Mouse (Mus musculus) large intestine, adult 2 months (tissue): ENCODE measurements around the gene Ube2v1. TPM values are rescaled to one million over a fixed set of nuclear protein-coding genes. Genes with fewer than 3 reads are reported as not detected.

ENCODE experiments used
- DNase-seq: peaks from one replicate; pipeline ENCODE4 v3.0.0-alpha.2; 2012; ENCODE audit warnings: low read depth, low spot score
- WGBS: fragments of 180-500 bp; shearing (Covaris S2); methylation state at CpG from one replicate; pipeline ENCODE4 v1.1.7; 2018; 5-methylcytosine and 5-hydroxymethylcytosine counted together
- polyA plus RNA-seq: library from polyadenylated mRNA; depleted of rRNA; stranded (reverse); fragments of >200 nt; gene quantifications from 2 replicates; pipeline ENCODE4 v1.2.3, GENCODE M21; 2012; rRNA removed

Gene Ube2v1
- 102 and 107 TPM in 2 replicates for polyA plus RNA-seq

DNA sequence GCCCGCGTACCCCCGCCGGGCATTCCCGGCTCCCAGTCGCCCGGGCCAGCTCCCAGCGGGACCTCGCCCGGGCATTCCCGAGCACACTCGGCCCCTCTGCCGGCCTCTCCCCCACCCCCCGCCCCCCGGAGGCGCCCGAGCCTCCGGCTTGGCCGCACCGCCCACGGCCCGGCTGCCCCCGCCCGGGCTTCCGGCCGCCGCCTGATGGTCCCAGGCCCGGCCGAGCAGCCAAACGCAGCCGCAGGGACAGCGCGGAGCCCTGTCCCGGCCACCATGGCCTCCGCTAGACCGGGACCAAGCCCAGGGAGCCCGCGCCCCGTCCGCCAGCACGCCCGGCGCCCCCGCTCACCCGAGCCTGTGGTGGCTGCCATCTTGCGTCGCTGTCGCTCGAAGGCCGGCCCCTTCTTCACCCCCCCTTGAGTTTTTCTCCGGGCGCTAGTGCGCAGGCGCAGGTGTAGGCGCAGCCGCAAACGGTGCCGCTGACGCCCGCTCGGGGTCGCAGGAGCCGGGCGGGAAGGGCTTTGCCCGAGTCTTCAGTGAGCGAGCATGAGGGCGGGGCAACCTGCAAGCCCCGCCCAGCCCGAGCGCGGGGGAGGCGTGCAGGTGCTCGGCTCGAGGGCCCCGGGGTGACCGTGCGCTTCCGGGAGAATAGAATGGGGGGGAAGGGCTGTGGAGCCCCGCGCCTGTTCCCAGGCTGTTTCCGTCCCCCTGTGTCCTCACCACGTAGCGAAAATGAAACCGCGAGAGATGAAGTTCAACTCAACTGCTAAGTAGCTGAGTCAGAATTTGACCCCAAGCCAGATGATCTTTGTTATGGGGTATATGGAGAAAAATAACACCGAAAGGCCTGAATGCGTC is at the start of gene Ube2v1:
Gene Ube2v1, minus strand, starts transcription at position 505 of the 858 bp plus-strand sequence.
- DNase-seq: peak; percentile 85
- WGBS: 2% methylated on average over 82 of the region's 87 CpGs

DNA sequence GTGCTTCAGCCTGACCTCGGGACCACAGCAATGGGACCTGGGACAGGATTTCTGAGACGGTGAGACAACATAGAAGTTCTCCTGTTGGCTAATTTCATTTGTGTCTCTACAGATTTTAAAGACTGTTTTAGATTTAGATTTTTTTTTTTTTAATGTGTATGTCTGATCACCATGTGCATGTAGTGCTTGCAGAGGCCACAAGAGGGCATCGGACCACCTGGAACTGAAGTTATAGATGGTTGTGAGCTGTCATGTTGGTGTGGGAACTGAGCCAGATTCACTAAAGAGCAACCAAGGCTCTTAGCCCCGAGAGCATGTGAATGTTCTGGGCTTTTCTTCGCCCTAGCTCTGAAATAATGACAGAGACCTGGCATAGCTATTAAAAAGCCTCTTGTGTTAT is 48.8 kb upstream of the Ube2v1 start:
- 54% methylated on average over 5 of the region's 5 CpGs for WGBS
- DNase-seq: no peak

GRCm38 (mm10) chr2:167679902-167680430 is 48.1 kb upstream of the Ube2v1 start:
- WGBS: 2% methylated on average over 13 of the region's 13 CpGs
- DNase-seq: no peak

DNA sequence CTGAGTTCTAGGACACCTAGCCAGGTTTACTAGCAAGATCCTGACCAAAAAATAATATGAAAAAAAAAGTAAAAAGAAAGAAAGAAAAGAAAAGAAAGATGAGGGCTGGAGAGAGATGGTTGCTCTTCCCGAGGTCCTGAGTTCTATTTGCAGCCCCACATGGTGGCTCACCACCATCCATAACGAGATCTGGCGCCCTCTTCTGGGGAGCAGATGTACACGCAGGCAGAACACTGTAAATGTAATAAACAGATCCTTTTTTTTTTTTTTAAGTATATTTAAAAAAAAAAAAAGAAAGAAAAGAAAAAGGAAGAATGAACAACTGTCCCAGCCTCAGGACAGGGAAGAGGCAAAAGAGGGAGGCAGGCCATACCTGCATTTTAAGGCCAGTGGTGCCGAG is 46.7 kb upstream of the Ube2v1 start:
- DNase-seq: no peak
- 60% methylated on average over 5 of the region's 5 CpGs for WGBS

GRCm38 (mm10) chr2:167675120-167675909 is 43.4 kb upstream of the Ube2v1 start:
- no peak for DNase-seq
- WGBS: 43% methylated on average over 14 of the region's 14 CpGs

GRCm38 (mm10) chr2:167672212-167672685 is 40.4 kb upstream of the Ube2v1 start:
- 39% methylated on average over 13 of the region's 13 CpGs for WGBS

GRCm38 (mm10) chr2:167671101-167671633 is 39.3 kb upstream of the Ube2v1 start:
- DNase-seq: peak; percentile 84
- 40% methylated on average over 5 of the region's 5 CpGs for WGBS

More at GRCm38 (mm10) chr2:167672212-167672685, 40.4 kb upstream of the Ube2v1 start:
- DNase-seq: no peak

GRCm38 (mm10) chr2:167669398-167669797 is 37.5 kb upstream of the Ube2v1 start:
- DNase-seq: no peak
- WGBS: 32% methylated on average over 4 of the region's 4 CpGs

GRCm38 (mm10) chr2:167668426-167668825 is 36.5 kb upstream of the Ube2v1 start:
- no peak for DNase-seq
- WGBS: 90% methylated on average over 5 of the region's 5 CpGs

- no peak for DNase-seq
- WGBS: 75% methylated on average over 18 of the region's 18 CpGs
Measured at GRCm38 (mm10) chr2:167665972-167666713, 34.2 kb upstream of the Ube2v1 start.

DNA sequence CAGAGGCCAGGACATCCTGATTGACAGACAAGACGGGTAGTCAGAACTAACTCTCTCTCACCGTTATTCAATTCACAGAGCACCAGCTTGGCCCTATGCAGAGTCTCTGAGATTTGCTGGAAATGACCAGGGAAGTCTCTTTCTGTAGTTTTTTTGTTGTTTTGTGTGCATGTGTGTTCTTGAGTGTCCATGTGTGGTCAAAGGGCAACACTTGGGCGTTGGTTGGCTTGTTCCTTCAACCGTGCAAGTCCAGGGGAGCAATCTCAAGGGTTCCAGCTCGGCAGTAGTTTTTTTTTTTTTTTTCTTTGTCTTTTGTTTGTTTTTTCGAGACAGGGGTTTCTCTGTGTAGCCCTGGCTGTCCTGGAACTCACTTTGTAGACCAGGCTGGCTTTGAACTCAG is 30.8 kb upstream of the Ube2v1 start:
- 55% methylated on average over 6 of the region's 6 CpGs for WGBS
- no peak for DNase-seq

GRCm38 (mm10) chr2:167661270-167662203 is 29.6 kb upstream of the Ube2v1 start, which contains the start of gene Gm20431:
Gene Gm20431 (minus strand): TSS chr2:167661496.
- under 1% methylated on average over 110 of the region's 110 CpGs for WGBS
- DNase-seq: no peak

DNA sequence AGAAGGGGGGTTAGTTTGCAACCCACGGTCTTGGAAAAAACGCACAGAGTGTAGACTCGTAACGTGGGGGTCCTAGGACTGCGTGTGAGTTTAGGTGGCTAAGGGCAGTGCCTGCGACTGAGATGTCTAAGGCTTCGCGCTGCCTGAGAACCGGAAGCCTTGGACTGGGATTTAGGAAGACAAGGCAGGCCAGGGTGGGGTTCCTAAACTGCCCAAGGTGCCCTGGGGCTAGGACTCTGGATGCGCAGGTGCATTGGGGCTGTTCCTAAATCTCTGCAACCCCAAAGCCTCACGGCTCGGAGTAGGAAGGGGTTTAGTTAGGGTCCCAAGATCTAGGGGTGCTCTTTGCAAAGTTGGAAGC is 28.7 kb upstream of the Ube2v1 start:
- WGBS: 2% methylated on average over 12 of the region's 12 CpGs
- no peak for DNase-seq

GRCm38 (mm10) chr2:167659847-167660610 is 28.1 kb upstream of the Ube2v1 start:
- no peak for DNase-seq
- 12% methylated on average over 13 of the region's 13 CpGs for WGBS

DNA sequence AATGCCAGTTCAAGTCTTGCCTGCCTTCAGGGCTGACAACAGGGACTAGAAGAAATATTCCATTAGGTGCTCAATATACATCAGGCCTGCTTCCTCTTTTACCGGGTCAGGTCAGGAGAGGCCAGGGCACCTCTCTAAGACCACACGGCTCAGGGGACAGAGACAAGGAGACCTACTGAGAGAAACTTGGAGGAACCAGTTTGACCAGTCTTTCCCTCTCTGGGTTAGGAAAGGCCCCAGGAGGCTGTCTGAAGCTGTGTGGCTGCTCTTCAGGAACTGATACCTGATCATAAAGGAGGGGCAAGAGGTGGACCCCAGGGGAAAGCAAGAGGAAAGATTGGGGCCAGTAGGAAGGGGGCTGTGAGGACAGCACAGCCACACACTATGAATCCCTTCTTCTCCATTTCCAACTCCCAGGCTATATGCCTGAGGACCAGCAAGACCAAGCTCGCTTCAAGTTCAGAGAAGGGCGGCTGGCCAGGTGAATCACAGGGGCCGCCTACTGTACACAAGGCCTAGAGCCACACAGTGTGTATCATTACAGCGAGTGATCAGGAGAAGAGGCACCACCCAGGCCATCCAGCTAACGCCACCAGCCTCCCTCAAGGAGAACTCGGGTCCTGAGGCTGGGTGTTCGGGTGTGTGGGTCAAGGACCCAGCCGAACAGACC is 27.4 kb upstream of the Ube2v1 start:
- no peak for DNase-seq

GRCm38 (mm10) chr2:167658712-167659111 is 26.8 kb upstream of the Ube2v1 start:
- DNase-seq: no peak
- WGBS: 84% methylated on average over 11 of the region's 11 CpGs

More for the DNA sequence above, 27.4 kb upstream of the Ube2v1 start:
- WGBS: 26% methylated on average over 10 of the region's 10 CpGs

DNA sequence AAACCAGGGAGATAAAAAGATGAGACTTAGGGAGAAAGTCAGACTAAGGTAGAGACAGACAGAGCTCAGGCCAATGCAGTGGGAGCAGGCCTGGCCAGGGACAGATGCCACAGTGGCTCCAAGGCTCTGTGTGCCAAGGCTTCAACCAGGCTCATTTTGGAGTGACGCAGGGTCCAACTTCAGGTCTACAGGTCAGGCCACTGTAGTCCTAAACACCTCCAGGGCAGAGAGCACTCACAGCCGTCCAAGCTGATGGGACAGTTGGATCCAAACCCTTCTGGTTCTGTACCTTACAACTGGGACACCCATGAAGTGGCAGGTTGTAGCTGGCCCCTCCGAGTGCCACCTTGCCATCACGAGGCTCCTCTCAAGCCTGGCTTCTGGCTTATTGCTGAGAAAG is 26.1 kb upstream of the Ube2v1 start:
- 93% methylated on average over 4 of the region's 4 CpGs for WGBS
- no peak for DNase-seq
